Mouse (Mus musculus): ENCODE measurements around the gene Islr2. TPM values are rescaled to one million over a fixed set of nuclear protein-coding genes. Genes with fewer than 3 reads are reported as not detected.

The Islr2 gene
- total RNA-seq, 2 experiments from 2014 or later = 2.6 to 3.3 TPM

DNA sequence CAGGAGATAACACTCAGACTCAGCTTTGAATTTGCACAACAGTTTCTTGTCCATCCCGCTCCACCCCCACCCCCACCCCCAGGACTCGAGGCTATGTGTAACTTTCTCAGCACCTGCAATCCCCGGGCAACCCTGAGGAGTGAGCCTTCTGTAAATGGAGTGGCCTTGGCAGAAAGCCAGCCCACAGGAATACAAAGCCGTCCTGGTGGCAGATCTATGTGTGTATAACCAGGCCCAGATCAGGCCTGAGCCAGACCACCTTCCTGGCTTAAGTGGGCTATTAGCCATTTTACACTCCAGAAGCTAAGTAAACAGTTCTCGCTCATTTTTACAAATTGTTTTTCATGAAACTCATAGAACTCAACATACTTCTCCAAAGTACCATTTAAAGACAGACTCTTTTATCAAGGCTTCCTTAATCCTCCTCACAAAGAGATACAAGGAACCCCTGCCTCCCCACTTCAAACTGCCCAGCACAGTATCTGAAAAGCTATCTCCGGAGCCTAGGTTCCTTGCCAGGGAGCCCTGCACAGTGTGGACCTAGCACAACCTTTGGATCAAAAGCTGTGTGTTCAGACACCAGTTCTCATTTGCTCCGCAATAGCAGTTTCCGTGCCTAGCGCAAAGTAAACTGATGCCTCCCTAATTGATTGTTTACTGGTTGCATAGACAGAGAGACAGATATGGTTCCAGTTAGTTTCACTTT lies 37.8 kb upstream of the Islr2 start:
- Histone ChIP-seq H3K4me3 (no peak overlapping the region), H3K27ac (peak overlapping the region; percentile 20; the same call in 1 of the 2 replicates)
- intact Hi-C loops (cut with DNase I) = no loop called here
- TF ChIP-seq CTCF (IDR thresholded peaks at IDR 0.05) = no peak
- DNase-seq = peak; percentile 53

DNA sequence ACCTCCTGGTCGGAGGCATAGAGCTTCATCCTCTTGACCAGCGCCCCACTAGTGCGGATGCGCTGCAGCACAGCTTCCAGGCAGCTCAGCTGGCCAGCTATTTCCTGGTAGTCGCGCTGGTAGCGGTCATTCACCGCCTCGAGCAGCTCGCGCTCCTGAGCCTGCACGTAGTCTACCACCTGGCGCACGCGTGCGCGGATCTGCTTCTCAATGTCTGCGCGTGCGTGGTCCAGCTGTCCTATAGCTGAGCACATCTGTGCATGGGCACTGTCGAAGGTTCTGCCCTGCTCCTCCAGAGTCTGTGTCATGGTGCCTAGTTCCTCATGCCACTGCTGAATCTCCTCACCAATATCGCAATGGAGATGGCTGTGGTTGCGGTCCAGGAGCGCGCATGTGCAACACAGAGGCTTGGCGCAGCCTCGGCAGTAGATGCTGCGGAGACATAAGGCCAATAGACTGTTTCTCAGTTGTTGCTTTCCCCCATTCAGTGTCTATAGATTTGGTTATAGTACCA lies 30.4 kb upstream of the Islr2 start:
- no peak for DNase-seq
- TF ChIP-seq CTCF (IDR thresholded peaks at IDR 0.05) = no peak
- no peak overlapping the region for H3K27ac ChIP-seq
- H3K4me3 ChIP-seq = no peak overlapping the region
- intact Hi-C loops (cut with DNase I) = no loop called here

DNA sequence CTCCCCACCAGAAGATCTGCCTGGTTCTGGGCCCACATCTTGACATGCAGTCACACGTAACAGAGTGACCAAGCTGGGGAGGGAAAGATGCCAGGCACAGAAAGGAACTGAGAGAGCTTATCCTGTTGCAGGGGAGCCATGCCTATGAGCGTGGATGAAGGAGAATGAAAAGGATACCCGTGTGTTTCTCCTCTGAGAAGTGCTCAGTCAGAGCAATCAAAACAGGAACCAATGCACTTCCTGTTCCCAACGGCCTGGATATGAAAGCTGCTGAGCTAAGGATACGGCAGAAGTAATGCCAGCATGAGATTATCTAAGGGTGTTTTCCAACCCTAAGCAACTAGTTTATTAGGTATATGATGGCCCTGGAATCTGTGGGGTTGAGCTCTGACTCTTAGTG lies 28.3 kb upstream of the Islr2 start:
- peak; percentile 22 for DNase-seq

DNA sequence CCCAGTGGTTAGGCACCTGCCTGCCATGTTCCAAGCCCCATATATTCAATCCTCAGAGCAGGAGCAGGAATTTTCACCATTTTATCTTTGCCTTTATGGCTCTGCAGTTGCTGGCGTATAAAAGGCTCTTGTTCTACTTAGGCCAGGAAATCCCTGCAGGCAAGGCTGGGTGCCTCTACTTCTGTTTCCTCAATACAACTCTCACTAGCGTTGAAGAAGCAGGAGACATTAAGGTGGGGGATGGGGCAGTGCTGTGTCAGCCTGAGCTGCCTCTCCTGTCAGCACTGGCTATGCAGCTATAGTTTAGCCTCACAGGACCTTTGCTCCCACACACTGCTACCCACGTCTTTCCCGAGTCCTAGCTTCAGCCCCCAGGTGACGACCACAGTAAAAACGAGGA lies 27.6 kb upstream of the Islr2 start:
- Histone ChIP-seq H3K27ac (peak overlapping the region; percentile 41), H3K4me3 (no peak overlapping the region)
- intact Hi-C loops (cut with DNase I) = no loop called here
- no peak for TF ChIP-seq CTCF (IDR thresholded peaks at IDR 0.05)
- DNase-seq = peak; percentile 19

More for the DNA sequence above, 28.3 kb upstream of the Islr2 start:
- Histone ChIP-seq H3K27ac (peak overlapping the region; percentile 41; the same call in 1 of the 2 replicates), H3K4me3 (no peak overlapping the region)
- no peak for TF ChIP-seq CTCF (IDR thresholded peaks at IDR 0.05)
- intact Hi-C loops (cut with DNase I) = no loop called here

DNA sequence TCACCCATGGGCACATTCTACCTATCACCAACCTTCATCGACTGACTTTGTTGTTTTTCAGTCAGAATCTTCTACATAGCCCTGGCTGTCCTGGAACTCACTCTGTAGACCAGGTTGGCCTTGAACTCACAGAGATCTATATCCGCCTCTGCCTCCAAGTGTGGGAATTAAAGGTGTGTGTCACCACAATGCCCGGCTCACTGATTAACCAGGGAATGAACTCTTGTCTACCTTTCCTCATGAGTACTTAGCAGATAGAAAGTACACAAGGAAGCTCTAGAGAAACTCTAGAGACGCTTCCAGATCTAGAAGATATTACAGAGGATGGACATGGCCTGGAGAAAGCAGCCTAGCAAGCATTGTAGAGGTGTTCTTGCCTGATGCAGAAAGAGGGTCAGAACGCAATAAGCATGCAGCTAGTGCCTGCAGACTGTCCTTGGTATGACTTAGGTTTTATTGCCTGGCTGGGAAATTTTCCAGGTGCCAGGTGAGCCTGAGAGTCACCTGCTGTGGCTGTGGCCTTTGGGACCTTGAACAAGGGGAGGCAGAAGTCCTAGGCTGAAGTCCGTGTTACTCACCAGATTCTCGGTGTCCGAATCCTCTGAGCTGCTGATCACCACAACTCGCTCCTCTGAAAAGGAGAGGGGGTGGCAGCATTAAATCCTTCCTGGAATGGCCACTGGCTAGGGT lies 24.8 kb upstream of the Islr2 start:
- TF ChIP-seq CTCF (IDR thresholded peaks at IDR 0.05) = no peak
- no peak overlapping the region for H3K27ac ChIP-seq
- H3K4me3 ChIP-seq = no peak overlapping the region
- peak; percentile 7 for DNase-seq
- intact Hi-C loops (cut with DNase I) = loop anchor here (5.0 kb wide), 2 partner anchors 38 to 138 kb away; no protein-coding TSS in a partner anchor

DNA sequence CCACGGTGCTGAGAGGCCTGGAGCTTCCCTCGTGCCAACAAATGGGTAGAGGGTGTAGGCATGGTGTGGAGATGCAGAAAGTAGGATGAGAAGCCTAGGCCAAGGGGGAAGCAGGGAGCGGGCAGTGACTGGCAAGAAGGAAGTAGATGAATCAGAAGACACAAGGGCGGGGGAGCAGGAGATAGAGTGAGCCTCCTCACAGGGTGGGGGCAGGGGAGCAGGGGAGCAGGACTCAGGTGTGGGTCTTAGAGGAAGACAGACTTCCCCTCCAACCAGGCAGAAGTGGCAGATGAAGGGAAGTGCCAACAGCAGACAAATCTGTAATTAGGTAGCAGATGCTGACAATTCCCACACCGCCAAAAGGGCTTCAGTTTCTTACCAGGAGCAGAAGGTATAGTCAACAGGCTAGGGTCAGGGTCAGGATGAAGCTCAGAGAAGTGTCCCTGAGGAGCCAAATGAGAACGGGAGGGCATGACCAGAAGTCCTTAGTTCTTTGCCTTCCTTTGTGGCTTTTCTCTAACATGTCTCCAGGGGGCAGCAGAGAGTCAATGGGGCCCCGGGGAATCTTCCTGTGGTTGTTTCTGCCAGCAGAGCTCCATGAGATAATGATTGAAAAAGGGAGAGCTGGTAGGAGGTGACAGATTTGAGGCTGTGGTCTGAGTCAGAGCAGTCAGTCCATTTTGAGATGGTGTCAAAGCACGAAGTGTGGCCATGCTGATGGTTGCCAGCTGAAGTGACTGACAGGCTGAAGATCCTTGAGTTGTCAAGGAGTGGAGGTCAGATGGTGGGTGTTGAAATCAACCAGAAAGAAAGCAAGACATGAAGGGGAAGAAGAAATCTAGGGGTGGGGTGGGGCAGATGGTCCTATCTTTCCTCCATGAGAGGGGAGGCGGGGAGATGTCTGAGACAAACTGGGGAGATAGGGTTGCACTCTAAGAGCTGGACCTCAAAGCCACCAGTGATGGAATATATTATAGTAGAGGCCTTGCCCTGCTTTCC lies 22.1 kb upstream of the Islr2 start:
- H3K27ac ChIP-seq = no peak overlapping the region
- TF ChIP-seq CTCF (IDR thresholded peaks at IDR 0.05) = peak; percentile 94
- no peak overlapping the region for H3K4me3 ChIP-seq
- intact Hi-C loops (cut with DNase I) = loop anchor here (2.0 to 5.0 kb wide), 3 partner anchors 41 to 141 kb away; no protein-coding TSS in a partner anchor
- DNase-seq = peak; percentile 57

DNA sequence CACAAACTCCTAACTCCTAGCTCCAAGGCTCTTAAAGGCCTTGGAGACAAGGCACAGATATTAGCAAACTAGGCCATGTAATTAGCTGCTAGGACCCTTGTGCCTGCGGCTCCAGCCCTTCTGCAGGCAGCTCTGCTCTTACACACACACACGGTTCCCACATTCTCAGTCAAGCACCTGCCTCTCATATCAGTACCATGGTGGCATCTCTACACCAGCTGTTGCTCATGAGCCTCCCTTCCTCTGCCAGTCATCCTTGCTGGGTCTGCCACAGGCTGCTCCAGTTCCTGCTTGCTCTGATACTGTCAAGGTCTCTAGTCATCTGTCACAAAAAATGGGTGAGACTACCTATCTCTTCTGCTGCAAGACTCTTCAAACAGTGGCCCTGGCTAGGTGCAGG lies 20.2 kb upstream of the Islr2 start:
- no peak for TF ChIP-seq CTCF (IDR thresholded peaks at IDR 0.05)
- H3K4me3 ChIP-seq = no peak overlapping the region
- H3K27ac ChIP-seq = no peak overlapping the region
- DNase-seq = peak; percentile 6
- intact Hi-C loops (cut with DNase I) = no loop called here

DNA sequence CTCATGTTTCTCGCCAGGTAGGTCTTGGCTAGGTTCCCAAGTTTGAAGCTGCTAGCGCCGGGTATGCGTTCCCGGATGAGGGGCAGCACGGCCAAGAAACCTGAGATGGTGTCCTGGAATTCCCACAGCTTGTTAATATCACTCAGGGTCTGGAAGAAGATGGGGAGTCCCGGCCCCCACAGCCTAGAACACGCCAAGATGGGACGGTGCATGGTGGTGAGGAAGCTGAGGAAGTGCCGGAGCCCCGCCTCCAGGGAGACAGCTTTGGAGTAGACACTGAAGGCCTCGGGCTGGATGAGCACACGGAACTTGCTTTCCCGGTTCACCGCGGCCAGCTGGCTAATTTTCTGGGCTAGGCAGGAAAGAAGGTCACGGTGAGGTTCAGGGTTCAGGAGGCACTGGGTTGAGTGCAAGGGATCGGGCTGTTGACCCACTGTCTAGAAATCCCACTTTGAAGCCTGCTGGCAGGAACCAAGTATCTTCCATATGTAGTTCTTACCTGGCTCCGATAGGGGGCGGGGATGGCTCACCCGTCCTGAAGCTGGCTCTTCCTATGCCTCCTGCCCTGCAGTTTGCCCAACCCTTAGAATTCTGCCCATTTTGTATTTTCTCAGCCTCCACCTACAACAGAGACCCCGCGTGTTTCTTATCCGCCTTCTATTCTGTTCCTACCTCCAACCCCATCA lies 16.2 kb upstream of the Islr2 start:
- no peak overlapping the region for H3K4me3 ChIP-seq
- intact Hi-C loops (cut with DNase I) = no loop called here
- peak; percentile 70 for TF ChIP-seq CTCF (IDR thresholded peaks at IDR 0.05)
- no peak overlapping the region for H3K27ac ChIP-seq
- DNase-seq = peak; percentile 44

DNA sequence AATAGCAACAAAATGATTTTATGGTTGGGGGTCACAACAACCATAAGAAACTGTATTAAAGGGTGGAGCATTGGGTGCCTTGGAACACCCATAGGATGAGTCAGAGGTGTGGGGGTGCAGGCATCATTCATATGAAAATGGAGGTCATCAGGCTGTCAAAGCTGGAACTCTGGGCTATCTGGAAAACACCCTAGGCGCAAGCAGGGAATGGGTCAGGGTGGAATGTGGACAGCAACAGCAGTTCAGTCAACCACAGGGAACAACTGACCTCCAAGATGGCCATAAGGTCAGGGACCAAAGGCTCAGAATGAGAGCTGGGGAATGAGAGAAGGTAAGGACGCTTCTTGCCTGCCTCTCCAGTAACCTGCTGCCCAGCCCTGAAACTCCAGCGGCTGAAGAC lies 14.4 kb upstream of the Islr2 start:
- Histone ChIP-seq H3K27ac (no peak overlapping the region), H3K4me3 (no peak overlapping the region)
- intact Hi-C loops (cut with DNase I) = no loop called here
- TF ChIP-seq CTCF (IDR thresholded peaks at IDR 0.05) = no peak
- no peak for DNase-seq

DNA sequence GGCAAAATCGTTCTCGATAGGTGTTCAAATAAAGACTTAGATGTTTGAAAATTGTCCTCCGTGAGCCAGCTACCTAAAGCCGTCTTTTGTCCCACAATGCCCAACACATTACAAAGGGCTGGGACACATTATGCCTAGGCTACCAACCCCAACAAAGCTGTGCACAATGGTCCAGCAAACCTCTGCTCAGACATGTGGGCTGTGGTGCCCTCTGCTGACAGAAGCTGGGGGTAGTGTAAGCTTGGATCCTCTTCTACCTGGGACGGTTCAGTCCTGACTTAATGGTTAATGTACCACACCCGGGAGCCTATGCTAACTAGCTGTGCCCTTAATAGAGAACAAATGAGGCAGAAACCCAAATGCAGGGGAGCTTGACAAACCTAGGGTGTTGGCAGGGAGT lies 12.3 kb upstream of the Islr2 start:
- DNase-seq = peak; percentile 26
- Histone ChIP-seq H3K27ac (no peak overlapping the region), H3K4me3 (no peak overlapping the region)
- intact Hi-C loops (cut with DNase I) = no loop called here
- TF ChIP-seq CTCF (IDR thresholded peaks at IDR 0.05) = peak; percentile 48

DNA sequence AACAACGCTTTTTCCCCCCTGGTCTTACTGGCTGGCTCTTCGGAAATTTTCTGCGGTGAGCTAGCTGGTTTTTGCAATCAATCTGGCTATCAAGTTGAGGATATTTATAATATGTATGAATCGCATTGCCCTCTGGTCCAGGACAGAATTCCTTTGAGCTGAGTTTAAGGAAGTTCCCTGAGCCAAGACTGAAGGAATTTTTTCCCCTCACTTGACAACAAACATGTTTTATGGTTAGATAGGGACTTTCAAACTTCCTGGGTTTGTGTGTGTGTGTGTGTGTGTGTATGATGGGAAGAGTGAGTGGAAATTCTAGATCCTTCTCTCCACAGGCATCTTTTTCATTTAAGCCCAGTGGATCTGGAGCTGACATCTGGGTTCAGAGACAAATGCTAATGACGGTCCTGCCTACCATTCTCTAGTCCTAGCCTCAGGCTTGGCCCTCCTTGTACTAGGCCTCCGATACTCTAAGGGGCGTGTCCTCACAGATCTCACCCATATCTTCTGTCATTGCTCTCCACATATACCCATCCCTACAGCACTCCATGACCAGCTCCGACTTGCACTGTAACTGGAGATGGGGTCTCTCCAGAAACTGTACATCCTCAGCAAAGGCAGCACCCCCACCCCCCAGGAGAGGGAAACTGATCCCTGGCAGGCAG lies 10.5 kb upstream of the Islr2 start:
- Histone ChIP-seq H3K27ac (peak overlapping the region; percentile 38), H3K4me3 (no peak overlapping the region)
- TF ChIP-seq CTCF (IDR thresholded peaks at IDR 0.05) = no peak
- DNase-seq = peak; percentile 17
- intact Hi-C loops (cut with DNase I) = no loop called here
